Mouse (Mus musculus): ENCODE results near the gene Itga2.
A peak's percentile ranks its signal among the peaks of the same experiment; 100 is the strongest.

Gene Itga2

GRCm38 (mm10) chr13:114878667-114879066, 53.2 kb downstream of the Itga2 start:
- no peak for DNase-seq (ENCODE audit: low spot score)

- no peak for DNase-seq (ENCODE audit: low spot score)
Measured at GRCm38 (mm10) chr13:114876005-114876520, 55.8 kb downstream of the Itga2 start.

GRCm38 (mm10) chr13:114874738-114875137, 57.2 kb downstream of the Itga2 start:
- no peak for DNase-seq (ENCODE audit: low spot score)

- DNase-seq (ENCODE audit: low spot score): no peak
Measured at GRCm38 (mm10) chr13:114857525-114857924, 74.4 kb downstream of the Itga2 start.

- no peak for DNase-seq (ENCODE audit: low spot score)
Measured at GRCm38 (mm10) chr13:114856269-114856627, 75.7 kb downstream of the Itga2 start.

- DNase-seq (ENCODE audit: low spot score): no peak
Measured at GRCm38 (mm10) chr13:114855573-114856268, 76.2 kb downstream of the Itga2 start.

- no peak for DNase-seq (ENCODE audit: low spot score)
Measured at GRCm38 (mm10) chr13:114854428-114854827, 77.5 kb downstream of the Itga2 start.

GRCm38 (mm10) chr13:114854023-114854422, 77.9 kb downstream of the Itga2 start:
- DNase-seq (ENCODE audit: low spot score): no peak

- DNase-seq (ENCODE audit: low spot score): no peak
Measured at GRCm38 (mm10) chr13:114853152-114853551, 78.7 kb downstream of the Itga2 start.

- DNase-seq (ENCODE audit: low spot score): no peak
Measured at GRCm38 (mm10) chr13:114852264-114853111, 79.4 kb downstream of the Itga2 start.

GRCm38 (mm10) chr13:114848945-114849344, 83.0 kb downstream of the Itga2 start:
- DNase-seq (ENCODE audit: low spot score): no peak

GRCm38 (mm10) chr13:114845804-114846203, 86.1 kb downstream of the Itga2 start:
- DNase-seq (ENCODE audit: low spot score): no peak

- no peak for DNase-seq (ENCODE audit: low spot score)
Measured at GRCm38 (mm10) chr13:114843318-114843717, 88.6 kb downstream of the Itga2 start.

GRCm38 (mm10) chr13:114840545-114840944, 91.4 kb downstream of the Itga2 start:
- DNase-seq (ENCODE audit: low spot score): no peak

- DNase-seq (ENCODE audit: low spot score): no peak
Measured at GRCm38 (mm10) chr13:114839098-114839497, 92.8 kb downstream of the Itga2 start.

GRCm38 (mm10) chr13:114838535-114838990, 93.3 kb downstream of the Itga2 start:
- DNase-seq (ENCODE audit: low spot score): peak; percentile 17

GRCm38 (mm10) chr13:114837061-114837460, 94.8 kb downstream of the Itga2 start:
- DNase-seq (ENCODE audit: low spot score): no peak

GRCm38 (mm10) chr13:114834580-114834979, 97.3 kb downstream of the Itga2 start:
- no peak for DNase-seq (ENCODE audit: low spot score)

GRCm38 (mm10) chr13:114833351-114833750, 98.5 kb downstream of the Itga2 start:
- DNase-seq (ENCODE audit: low spot score): no peak

GRCm38 (mm10) chr13:114832761-114833160, 99.1 kb downstream of the Itga2 start:
- DNase-seq (ENCODE audit: low spot score): no peak

- DNase-seq (ENCODE audit: low spot score): peak; percentile 8
Measured at GRCm38 (mm10) chr13:114831367-114831833, 100.5 kb downstream of the Itga2 start.

- DNase-seq (ENCODE audit: low spot score): no peak
Measured at GRCm38 (mm10) chr13:114825377-114825855, 106.5 kb downstream of the Itga2 start.

GRCm38 (mm10) chr13:114822871-114823270, 109.0 kb downstream of the Itga2 start:
- no peak for DNase-seq (ENCODE audit: low spot score)

All from layer of hippocampus, adult 9-10 months (tissue).